Mouse (Mus musculus) urinary bladder, postnatal 25 days (tissue): ENCODE measurements at regions not wholly inside any gene's neighbourhood (a gene's known extent, or its start where the extent isn't known, plus 50 kb on each side); places are given as distances from the start of the nearest gene placed in this dataset.
A peak's percentile ranks its signal among the peaks of the same experiment; 100 is the strongest.

Source experiments
- DNase-seq: peaks from one replicate; pipeline ENCODE4 v3.0.0; 2022; ENCODE audit warnings: low spot score

GRCm38 (mm10) chr17:54214804-54215203 is 84.0 kb downstream of the Slc5a7 start:
- no peak for DNase-seq

DNA sequence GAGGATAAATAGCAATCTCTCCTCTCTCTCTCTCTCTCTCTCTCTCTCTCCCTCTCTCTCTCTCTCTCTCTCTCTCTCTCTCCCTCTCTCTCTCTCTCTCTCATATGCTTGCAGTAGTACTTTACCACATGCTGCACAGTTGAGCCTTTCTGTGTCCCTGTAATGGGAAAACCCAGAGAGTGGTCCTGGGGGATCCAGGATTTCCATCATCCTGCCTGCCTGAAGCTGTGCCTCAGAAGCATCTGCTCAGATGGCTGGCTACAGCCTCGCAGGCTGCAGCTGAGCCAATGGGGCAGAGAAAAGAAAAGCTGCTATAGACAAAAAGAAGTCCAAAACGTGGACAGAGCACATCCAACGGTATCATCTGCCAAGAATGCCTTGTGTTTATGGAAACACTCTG is 97.1 kb downstream of the Slc5a7 start:
- no peak for DNase-seq

GRCm38 (mm10) chr17:54192231-54192573 is 106.6 kb downstream of the Slc5a7 start:
- DNase-seq = no peak

DNA sequence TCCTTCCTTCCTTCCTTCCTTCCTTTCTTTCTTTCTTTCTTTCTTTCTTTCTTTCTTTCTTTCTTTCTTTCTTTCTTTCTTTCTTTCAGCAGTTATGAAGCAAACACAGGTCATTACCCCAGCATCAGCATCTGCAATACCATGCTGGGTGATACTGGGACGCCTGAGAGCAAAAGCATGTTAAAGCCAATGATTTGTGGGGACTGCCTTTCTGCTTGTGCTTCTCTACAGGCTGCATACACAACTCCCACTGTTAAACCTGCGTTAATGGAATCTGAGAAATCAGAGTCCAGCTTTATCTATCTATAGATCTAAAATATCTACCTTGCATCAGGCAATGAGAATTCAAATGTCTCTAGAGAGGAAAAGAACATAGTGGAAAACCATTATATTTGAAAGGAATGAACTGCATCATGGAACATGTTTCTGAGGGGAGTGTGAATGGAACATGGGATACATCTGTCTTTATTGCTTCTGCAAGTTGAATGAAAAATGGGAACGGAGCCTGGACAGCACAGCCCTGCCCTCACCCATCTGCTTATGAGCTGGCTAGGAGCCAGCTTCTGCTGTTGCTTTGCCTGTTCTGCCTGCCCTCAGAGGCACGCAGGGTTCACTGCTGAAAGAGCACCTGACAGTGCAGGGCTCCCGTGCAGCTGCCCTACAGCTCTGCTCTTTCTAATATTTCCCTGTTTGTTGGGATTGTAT is 107.2 kb downstream of the Slc5a7 start:
- no peak for DNase-seq

- DNase-seq = no peak
These were observed 109.8 kb downstream of the Slc5a7 start for GRCm38 (mm10) chr17:54188997-54189553.

DNA sequence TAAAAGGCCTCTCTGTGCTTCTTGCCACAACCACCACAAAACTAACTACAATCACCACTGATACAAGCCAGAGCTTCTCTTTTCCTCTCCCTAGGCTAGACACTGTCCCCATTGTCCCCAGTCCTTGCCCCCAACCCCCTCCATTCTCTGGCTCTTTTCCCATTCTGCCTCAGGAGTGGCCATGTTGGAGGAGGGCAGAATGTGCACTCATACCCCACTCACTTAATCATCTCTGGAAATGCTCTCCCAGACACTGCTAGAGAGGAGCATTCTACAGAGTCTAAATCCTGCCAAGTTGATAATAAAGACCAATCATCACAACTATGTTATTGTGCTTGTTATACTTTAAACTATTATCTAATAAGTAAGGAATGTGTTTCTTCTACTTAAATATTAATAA is 116.8 kb downstream of the Slc5a7 start:
- no peak for DNase-seq

GRCm38 (mm10) chr17:54180563-54180962 is 118.3 kb downstream of the Slc5a7 start:
- DNase-seq = no peak

GRCm38 (mm10) chr17:54170762-54171161 is 128.1 kb downstream of the Slc5a7 start:
- no peak for DNase-seq

DNA sequence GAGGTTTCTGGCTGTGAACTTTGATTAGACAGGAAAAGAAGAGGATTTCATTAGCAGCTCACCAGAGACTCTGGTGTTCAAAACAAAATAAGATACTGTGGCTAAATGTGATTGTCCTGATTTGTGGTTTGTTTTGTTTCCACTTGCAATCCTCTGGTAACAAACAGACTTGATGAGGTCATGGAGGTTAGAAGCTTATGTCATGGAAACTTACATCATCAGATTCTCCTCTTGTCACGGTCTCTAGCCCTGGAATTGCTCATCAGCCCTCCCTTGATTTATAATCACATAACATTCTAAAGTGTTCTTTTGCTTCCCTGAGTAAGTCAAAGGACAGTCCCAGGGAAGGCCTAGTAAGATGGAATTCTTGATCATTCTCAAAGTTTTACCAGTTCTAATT is 130.8 kb downstream of the Slc5a7 start:
- DNase-seq = no peak

DNA sequence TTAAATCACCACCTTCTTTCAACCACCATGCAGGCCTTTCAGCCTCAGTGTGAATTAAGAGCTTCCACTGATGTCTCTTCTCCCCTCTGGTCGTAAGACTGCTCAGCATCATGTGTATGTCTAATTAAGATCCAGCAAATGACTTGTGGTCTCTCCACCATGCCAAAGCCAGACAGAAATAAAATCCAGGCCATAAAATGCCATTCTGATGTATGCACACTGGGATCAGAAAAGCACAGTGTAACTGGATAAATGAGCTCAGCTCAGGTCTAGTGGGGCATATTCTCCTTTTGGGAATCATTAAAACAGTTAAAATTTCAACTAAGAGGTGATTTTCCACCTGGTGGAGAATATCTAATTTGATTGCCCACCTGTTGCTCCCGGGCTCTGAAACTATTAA is 136.5 kb downstream of the Slc5a7 start:
- DNase-seq = no peak

DNA sequence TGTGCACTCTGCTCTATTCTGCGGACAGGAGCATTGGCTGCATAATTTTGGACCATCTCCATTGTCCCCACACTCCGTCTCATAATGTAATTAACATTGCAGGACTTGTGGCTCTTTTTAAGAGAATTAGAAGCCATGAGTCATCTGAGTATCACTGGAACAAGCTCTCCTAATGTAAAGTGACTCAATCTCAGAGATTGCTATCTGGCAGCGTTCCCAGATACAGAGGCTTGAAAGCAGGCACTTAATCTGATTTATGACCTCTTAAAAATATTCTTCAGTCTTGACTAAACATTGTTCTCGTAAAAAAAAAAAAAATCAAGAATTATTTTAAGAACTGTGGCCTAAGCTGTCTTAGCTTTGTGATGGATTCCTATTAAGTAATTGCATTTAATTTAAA is 140.1 kb downstream of the Slc5a7 start:
- DNase-seq = peak; percentile 27

- no peak for DNase-seq
These were observed 140.5 kb downstream of the Slc5a7 start for GRCm38 (mm10) chr17:54158330-54158729.

GRCm38 (mm10) chr17:54155801-54156200 is 143.0 kb downstream of the Slc5a7 start:
- no peak for DNase-seq

- DNase-seq = no peak
These were observed 144.3 kb downstream of the Slc5a7 start for GRCm38 (mm10) chr17:54154536-54154935.
